Mouse (Mus musculus): Measurements from ENCODE around the gene Gls. TPM values are rescaled to one million over a fixed set of nuclear protein-coding genes. Genes with fewer than 3 reads are reported as not detected.
A peak's percentile ranks its signal among the peaks of the same experiment; 100 is the strongest.

Gene Gls
- total RNA-seq (2021): 100 to 1,000 TPM; 366 to 368 TPM
- long read RNA-seq, experiment 1, full-length matches to known transcripts: 36 of 73 reads
- long read RNA-seq, experiment 1, partial matches to known transcripts: 6 of 73 reads
- long read RNA-seq, experiment 1, other reads (novel, unspliced or antisense): 31 of 73 reads
- long read RNA-seq, experiment 2, full-length matches to known transcripts: 17 of 46 reads
- long read RNA-seq, experiment 2, partial matches to known transcripts: 10 of 46 reads
- long read RNA-seq, experiment 2, other reads (novel, unspliced or antisense): 19 of 46 reads

- peak; percentile 92 to 97 for DNase-seq (ENCODE audit: low spot score in 2 of 2)
Observed at GRCm38 (mm10) chr1:52233143-52233713, at the start of gene Gls. Gene Gls (minus strand): TSS chr1:52233232.

DNA sequence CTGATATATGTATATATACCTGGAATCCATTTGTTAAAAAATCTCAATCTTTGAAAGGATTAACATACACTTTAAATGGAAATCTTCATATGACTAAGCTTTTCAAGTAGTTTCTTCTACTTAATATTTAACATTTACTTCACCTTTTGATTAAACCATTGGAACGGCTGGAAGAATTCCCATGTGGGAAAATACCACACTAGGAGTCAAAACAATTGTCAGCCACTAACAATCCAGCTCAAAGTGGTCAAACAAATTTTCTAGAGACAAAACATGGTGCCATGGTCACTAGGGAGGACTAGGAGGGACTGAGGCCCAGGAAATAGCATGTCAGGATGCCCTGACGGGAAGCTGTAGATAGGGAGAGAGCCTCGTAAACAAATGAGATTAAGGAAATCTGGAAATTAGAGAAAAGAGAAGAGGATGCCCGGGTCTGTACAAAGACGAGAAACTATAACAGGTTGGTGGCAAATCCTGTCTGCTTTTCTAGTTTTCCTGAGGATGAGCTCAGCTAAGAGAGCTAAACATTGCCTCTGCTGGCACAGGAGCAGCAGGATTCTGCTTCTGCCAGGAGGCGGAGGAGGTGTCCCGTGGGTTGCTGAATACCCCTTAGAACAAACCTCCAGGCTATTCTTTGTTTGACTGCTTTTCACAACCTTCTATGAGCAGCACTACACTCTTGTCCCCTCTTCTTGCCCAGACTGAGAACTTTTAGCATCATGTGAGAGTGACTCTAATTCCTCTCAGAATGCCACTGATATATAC is 47.0 kb upstream of the Gls start:
- DNase-seq (ENCODE audit: low spot score in 2 of 2): peak; percentile 65 to 81

DNA sequence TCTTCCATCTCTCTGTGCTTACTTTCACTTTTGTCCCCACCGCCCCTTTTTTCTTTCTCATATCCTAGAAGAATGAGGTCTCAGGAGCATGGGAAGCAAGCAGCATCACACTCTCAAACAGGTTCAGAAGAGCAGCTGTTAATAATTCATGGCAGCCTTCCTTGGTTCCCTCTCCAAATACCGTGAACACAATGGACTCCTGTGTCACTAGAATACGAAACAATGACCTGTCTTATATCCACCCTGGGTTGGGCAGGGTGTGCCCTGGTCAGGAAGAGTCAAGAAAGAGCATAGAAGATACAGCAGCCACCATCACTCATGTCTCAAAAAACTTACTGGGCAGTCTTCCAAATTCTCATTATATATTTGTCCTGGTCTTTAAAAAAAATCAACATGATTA is 46.3 kb upstream of the Gls start:
- DNase-seq (ENCODE audit: low spot score in 2 of 2): no peak

GRCm38 (mm10) chr1:52278073-52278472 is 45.0 kb upstream of the Gls start:
- DNase-seq (ENCODE audit: low spot score in 2 of 2): no peak

DNA sequence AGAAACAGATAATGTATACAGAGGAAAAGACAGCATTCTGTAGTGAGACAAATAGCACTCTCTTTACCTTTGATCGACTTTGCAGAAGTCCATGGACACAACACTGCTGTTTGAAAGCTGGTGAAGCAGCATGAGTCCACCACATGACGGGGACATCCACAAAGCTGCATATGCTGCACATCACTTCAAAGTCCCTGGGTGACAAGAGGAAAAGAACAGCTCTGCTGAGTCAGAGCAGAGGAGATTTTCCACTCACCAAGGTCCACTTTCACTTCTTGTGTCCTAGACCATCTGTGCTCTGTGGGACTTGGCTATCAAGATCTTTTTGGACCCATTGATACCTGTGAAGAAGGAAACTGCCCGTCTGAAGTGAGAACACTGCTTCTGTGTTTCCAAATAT is 41.2 kb upstream of the Gls start:
- no peak for DNase-seq (ENCODE audit: low spot score in 2 of 2)

DNA sequence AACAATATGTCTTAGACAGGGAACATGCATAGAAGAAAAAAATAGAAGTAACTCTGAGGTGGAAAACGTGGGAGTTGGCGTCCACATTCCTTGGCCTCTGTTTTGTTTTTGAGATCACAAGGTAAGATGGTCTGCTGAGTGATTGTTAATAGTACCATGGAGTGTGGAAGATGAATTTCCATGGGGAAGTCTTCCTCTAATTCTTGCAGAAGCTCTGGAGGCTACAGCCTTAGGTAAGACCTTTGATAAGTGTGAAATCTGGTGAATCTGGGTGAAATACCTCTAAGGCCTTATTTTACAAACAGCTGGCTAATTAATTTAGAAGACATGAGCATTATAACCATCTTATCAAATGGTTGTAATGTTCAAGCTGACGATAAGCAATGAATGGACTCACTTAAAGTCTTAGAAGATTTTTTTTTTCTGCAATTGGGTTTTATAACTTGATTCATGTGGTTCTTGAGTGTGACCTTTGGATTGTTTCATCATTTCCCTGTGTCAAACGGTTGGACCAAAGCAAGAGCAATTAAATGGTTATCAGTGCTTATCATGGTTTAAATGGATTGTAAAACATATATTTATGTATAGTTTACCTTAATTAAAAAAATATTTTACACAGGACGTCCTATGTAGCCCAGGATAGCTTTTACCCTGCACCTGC is 39.1 kb upstream of the Gls start:
- no peak for DNase-seq (ENCODE audit: low spot score in 2 of 2)

- peak; percentile 32 to 37 for DNase-seq (ENCODE audit: low spot score in 2 of 2)
Observed at GRCm38 (mm10) chr1:52270354-52270753, 37.3 kb upstream of the Gls start.

GRCm38 (mm10) chr1:52269596-52269995 is 36.6 kb upstream of the Gls start:
- no peak for DNase-seq (ENCODE audit: low spot score in 2 of 2)

GRCm38 (mm10) chr1:52268006-52268405 is 35.0 kb upstream of the Gls start:
- no peak for DNase-seq (ENCODE audit: low spot score in 2 of 2)

DNA sequence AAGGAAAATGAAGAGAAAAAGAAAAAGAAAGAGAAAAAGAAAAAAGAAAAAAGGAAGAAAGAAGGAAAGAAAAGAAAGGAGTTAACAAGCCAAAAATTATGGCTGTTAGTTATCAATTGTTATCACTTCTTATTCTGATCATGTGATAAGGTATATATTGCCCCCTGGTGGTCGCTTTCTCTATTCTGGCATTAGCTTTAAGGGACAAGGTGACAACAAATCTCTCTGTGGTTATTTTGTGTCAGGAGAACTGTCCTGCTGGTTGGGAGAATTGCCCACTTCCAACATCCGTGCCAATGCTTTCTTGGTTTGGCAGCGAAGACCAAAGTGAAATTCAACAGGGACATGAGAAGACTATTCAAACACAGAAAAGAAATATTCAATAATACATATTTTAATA is 34.6 kb upstream of the Gls start:
- no peak for DNase-seq (ENCODE audit: low spot score in 2 of 2)

- no peak for DNase-seq (ENCODE audit: low spot score in 2 of 2)
Observed at GRCm38 (mm10) chr1:52265886-52266516, 33.0 kb upstream of the Gls start.

DNA sequence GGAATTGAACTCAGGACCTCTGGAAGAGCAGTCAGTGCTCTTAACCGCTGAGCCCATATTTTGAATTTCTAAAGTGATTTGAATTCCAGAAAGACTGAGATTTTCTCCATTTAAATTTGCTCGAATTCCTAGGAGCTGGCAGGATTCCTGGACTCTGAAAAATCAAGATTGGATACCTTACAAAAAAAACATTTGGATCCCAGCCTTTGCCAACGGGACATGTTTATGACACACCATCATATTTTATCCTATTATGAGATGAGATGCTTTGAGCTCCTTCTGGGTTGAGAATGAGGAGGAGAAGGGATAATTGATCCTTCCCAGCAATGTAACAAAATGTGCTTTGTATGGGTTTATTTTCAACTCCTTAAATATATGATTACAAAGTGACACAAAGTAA is 31.3 kb upstream of the Gls start:
- DNase-seq (ENCODE audit: low spot score in 2 of 2): peak; percentile 10 to 17

- DNase-seq (ENCODE audit: low spot score in 2 of 2): peak in 1 of 2 experiments; percentile 9
Observed at GRCm38 (mm10) chr1:52260354-52261090, 27.5 kb upstream of the Gls start.

DNA sequence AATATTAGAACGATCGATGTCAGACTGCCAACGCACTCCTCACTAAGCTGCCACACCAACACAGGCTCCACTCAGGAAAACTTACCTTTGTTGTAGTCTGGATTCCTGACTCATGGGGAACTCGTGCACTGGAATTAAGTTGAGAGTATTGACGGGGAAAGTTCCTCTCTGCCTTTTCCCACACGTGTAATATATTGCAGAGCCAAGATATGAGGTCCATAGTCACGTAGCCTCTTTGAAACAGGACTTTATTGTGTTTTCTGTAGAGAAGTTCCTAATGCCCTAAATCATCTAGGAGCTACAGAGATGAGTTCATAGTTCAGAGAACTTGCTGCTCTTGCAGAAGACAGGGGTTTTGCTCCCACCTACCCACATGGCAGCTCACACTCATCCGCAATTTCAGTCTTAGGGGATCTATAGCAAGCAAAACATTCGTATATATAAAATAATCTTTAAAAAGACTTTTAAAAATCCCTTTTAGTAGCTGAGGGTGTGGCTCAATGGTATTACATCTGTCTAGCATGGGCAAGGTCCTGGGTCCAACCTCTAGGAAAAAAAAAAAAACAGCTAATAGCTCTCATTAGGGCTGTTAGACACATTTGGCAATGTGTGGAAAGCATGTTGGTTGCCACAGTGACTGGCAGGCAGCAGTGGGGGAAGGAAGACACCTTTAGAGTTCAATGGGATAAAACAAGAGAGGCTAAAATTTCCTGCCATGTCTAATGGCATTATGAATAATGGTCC is 25.1 kb upstream of the Gls start:
- DNase-seq (ENCODE audit: low spot score in 2 of 2): no peak

- no peak for DNase-seq (ENCODE audit: low spot score in 2 of 2)
Observed at GRCm38 (mm10) chr1:52256916-52257315, 23.9 kb upstream of the Gls start.

GRCm38 (mm10) chr1:52256194-52256593 is 23.2 kb upstream of the Gls start:
- no peak for DNase-seq (ENCODE audit: low spot score in 2 of 2)

GRCm38 (mm10) chr1:52254411-52254810 is 21.4 kb upstream of the Gls start:
- no peak for DNase-seq (ENCODE audit: low spot score in 2 of 2)

DNA sequence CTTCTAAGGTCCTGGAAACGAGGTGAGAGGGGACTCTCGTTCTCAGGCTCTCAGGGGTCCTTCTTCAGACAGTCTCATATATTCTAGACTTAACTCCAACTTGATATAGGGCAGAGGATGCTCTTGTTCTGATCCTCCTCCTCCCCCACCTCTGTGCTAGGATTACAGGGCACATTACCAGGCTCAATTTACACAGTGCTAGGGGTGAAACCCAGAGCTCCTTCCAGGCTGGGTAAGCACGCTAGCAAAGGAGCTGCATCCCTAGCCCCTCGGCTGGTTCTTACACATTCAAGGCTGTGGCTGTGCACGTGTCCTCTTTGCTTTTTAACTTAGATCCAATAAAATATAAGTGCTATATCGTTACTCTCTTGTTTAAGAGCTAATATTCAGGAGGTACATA is 20.4 kb upstream of the Gls start:
- DNase-seq (ENCODE audit: low spot score in 2 of 2): no peak

- no peak for DNase-seq (ENCODE audit: low spot score in 2 of 2)
Observed at GRCm38 (mm10) chr1:52252447-52252846, 19.4 kb upstream of the Gls start.
